Mouse (Mus musculus): ENCODE measurements around the gene Tecpr2. TPM values are rescaled to one million over a fixed set of nuclear protein-coding genes. Genes with fewer than 3 reads are reported as not detected.

Tecpr2 gene
- polyA plus RNA-seq, 1 experiment from 2014 or later, result 7.2 TPM

DNA sequence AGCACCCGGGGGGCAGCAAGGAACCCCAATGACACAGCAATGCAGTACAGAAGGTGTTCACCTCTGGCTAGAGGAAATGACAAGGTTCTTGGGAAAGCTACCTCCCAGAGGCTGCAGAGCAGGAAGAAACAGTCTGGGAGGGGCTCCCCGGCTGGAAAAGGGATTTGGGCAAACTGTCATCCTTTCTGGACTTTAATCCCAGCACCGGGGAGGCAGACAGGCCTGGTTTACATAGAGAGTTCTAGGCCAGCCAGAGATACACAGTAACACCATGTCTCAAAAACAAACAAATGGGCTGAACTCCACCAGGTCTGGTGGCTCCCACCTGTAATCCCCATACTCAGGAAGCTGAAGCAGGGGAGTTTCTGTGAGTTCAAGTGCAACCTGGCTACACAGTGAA, 104.2 kb downstream of the Tecpr2 start:
- Histone ChIP-seq H3K4me3 (ENCODE audit: low read depth, low read length) (no peak overlapping the region), H3K27ac (ENCODE audit: low read depth, low read length) (no peak overlapping the region), H3K9ac (replicated peaks; ENCODE audit: low read depth, low read length) (no peak overlapping the region), H3K9me3 (ENCODE audit: control insufficient read depth, low read length) (no peaks in the 10 kb centered on the region), H3K4me1 (ENCODE audit: control insufficient read depth, insufficient read depth, low read length) (no peaks in the 10 kb centered on the region), H3K36me3 (ENCODE audit: control insufficient read depth, insufficient read depth, low read length) (no peaks in the 10 kb centered on the region), H3K4me2 (ENCODE audit: low read depth, low read length) (no peak overlapping the region), H3K27me3 (ENCODE audit: control insufficient read depth, insufficient read depth, low read length) (no peaks in the 10 kb centered on the region)
- WGBS, result 95% methylated on average over 3 of the region's 3 CpGs
- no peak for ATAC-seq (ENCODE audit: low read depth)

DNA sequence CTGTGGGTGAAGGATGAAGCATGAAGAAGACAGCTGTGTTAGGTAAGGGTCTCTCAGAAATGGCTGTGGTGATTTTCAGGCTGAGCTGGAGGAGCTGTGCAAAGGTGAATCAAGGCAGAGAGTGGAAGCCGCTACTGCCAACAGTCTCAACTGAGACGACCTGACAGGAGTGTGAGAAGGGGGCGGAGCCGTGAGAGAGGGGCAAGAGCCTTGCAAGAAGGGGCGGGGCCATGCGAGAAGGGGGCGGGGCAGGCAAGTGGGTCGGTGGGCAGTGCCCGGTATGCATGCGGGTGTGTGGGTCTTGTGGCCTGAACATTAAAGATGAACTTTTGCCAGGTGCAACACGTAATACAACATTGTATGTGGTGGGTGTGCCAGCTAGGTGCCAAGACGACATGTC, 105.6 kb downstream of the Tecpr2 start:
- ATAC-seq (ENCODE audit: low read depth), result no peak
- Histone ChIP-seq H3K9me3 (ENCODE audit: control insufficient read depth, low read length) (no peaks in the 10 kb centered on the region), H3K9ac (replicated peaks; ENCODE audit: low read depth, low read length) (no peak overlapping the region), H3K4me2 (ENCODE audit: low read depth, low read length) (no peak overlapping the region), H3K4me3 (ENCODE audit: low read depth, low read length) (no peak overlapping the region), H3K4me1 (ENCODE audit: control insufficient read depth, insufficient read depth, low read length) (no peaks in the 10 kb centered on the region), H3K27ac (ENCODE audit: low read depth, low read length) (no peak overlapping the region), H3K27me3 (ENCODE audit: control insufficient read depth, insufficient read depth, low read length) (no peaks in the 10 kb centered on the region), H3K36me3 (ENCODE audit: control insufficient read depth, insufficient read depth, low read length) (no peaks in the 10 kb centered on the region)
- WGBS, result 36% methylated on average over 12 of the region's 12 CpGs

DNA sequence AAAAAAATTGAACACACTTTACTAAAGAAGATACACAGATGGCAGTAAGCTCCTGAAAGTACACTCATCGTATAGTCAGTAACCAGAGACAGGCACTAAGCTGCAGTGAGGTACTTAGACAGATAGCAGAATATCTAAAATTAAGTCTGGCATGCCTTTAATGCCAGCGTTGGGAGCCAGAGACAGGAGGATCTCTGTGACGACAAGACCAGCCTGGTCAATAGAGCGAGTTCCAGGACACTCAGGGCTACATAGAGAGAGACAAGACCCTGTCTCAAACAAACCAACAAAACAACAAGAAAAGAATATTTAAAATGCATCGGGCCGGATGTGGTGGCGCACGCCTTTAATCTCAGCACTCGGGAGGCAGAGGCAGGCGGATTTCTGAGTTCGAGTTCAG, 109.0 kb downstream of the Tecpr2 start:
- Histone ChIP-seq H3K9me3 (ENCODE audit: control insufficient read depth, low read length) (no peaks in the 10 kb centered on the region), H3K9ac (replicated peaks; ENCODE audit: low read depth, low read length) (no peak overlapping the region), H3K4me3 (ENCODE audit: low read depth, low read length) (no peak overlapping the region), H3K36me3 (ENCODE audit: control insufficient read depth, insufficient read depth, low read length) (no peaks in the 10 kb centered on the region), H3K27ac (ENCODE audit: low read depth, low read length) (no peak overlapping the region), H3K4me2 (ENCODE audit: low read depth, low read length) (no peak overlapping the region), H3K4me1 (ENCODE audit: control insufficient read depth, insufficient read depth, low read length) (no peaks in the 10 kb centered on the region), H3K27me3 (ENCODE audit: control insufficient read depth, insufficient read depth, low read length) (no peaks in the 10 kb centered on the region)
- 98% methylated on average over 11 of the region's 11 CpGs for WGBS
- ATAC-seq (ENCODE audit: low read depth), result no peak

DNA sequence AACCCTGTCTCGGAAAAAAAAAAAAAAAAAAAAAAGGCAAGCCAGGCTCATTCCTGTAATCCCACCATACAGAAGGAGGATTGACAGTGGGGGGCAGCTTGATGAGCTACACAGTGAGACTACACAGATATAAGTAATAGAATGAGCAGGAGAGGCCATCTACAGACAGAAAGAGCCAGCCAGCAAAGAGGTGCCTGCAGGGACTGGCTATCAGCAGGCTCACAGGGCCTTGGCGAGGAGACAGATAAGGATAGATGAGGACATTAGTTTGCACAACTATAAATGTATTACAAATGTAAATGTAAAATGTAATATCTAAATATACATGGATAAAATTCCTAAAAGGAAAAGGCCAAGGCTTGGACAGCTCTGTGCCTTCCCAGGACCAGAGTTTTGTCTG, 110.8 kb downstream of the Tecpr2 start:
- H3K9ac ChIP-seq (replicated peaks; ENCODE audit: low read depth, low read length), result no peak overlapping the region
- no peaks in the 10 kb centered on the region for H3K4me1 ChIP-seq (ENCODE audit: control insufficient read depth, insufficient read depth, low read length)
- no peaks in the 10 kb centered on the region for H3K9me3 ChIP-seq (ENCODE audit: control insufficient read depth, low read length)
- no peak overlapping the region for H3K4me3 ChIP-seq (ENCODE audit: low read depth, low read length)
- no peak overlapping the region for H3K4me2 ChIP-seq (ENCODE audit: low read depth, low read length)
- no peaks in the 10 kb centered on the region for H3K27me3 ChIP-seq (ENCODE audit: control insufficient read depth, insufficient read depth, low read length)
- ATAC-seq (ENCODE audit: low read depth), result no peak
- 88% methylated on average over 2 of the region's 2 CpGs for WGBS
- no peak overlapping the region for H3K27ac ChIP-seq (ENCODE audit: low read depth, low read length)
- H3K36me3 ChIP-seq (ENCODE audit: control insufficient read depth, insufficient read depth, low read length), result no peaks in the 10 kb centered on the region

DNA sequence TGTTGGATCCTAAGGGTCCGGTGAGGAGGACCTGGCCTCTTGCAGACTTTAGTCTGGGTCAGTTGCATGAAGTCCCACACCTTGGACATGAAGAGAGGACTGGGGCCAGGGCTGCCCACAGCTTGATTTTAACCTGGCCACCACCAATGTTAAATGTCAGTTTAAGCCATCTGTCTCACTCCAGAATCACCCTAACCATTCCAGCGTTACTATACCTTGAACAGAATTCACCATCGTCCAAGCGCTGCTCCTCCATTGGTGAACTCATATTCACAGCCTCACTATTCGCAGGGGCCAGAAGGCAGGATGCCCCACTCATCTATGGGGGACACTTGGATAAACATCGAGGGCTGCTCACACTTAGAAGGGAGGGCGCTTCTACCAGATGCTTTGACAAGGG, 111.9 kb downstream of the Tecpr2 start:
- H3K4me2 ChIP-seq (ENCODE audit: low read depth, low read length), result no peak overlapping the region
- no peak overlapping the region for H3K27ac ChIP-seq (ENCODE audit: low read depth, low read length)
- no peak for ATAC-seq (ENCODE audit: low read depth)
- WGBS, result 88% methylated on average over 7 of the region's 7 CpGs
- H3K4me1 ChIP-seq (ENCODE audit: control insufficient read depth, insufficient read depth, low read length), result no peaks in the 10 kb centered on the region
- no peaks in the 10 kb centered on the region for H3K27me3 ChIP-seq (ENCODE audit: control insufficient read depth, insufficient read depth, low read length)
- H3K9me3 ChIP-seq (ENCODE audit: control insufficient read depth, low read length), result no peaks in the 10 kb centered on the region
- no peaks in the 10 kb centered on the region for H3K36me3 ChIP-seq (ENCODE audit: control insufficient read depth, insufficient read depth, low read length)
- no peak overlapping the region for H3K4me3 ChIP-seq (ENCODE audit: low read depth, low read length)
- no peak overlapping the region for H3K9ac ChIP-seq (replicated peaks; ENCODE audit: low read depth, low read length)

DNA sequence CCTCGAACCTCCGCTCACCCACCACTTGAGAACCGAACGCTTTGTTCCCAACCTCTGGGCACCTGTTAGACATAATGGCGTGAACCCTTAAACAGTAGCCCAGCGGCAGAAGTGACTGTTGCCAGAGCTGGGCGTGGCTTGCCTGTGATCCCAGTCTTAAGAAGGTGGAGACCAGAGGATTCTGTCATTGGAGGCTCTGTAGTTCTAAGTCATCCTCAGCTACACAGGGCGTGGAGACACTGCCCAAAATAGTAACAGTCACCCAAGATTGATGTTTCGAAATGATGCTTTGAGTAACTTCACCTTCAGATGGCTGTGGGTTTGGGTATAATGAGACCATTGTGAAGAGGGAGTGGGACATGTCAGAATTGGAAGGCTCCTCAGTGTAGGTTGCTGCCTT, 115.1 kb downstream of the Tecpr2 start:
- Histone ChIP-seq H3K4me3 (ENCODE audit: low read depth, low read length) (no peak overlapping the region), H3K9ac (replicated peaks; ENCODE audit: low read depth, low read length) (no peak overlapping the region), H3K9me3 (ENCODE audit: control insufficient read depth, low read length) (no peaks in the 10 kb centered on the region), H3K36me3 (ENCODE audit: control insufficient read depth, insufficient read depth, low read length) (no peaks in the 10 kb centered on the region), H3K27ac (ENCODE audit: low read depth, low read length) (no peak overlapping the region), H3K4me1 (ENCODE audit: control insufficient read depth, insufficient read depth, low read length) (peaks cover 6% of the 10 kb centered on the region), H3K4me2 (ENCODE audit: low read depth, low read length) (no peak overlapping the region), H3K27me3 (ENCODE audit: control insufficient read depth, insufficient read depth, low read length) (no peaks in the 10 kb centered on the region)
- WGBS, result 85% methylated on average over 9 of the region's 9 CpGs
- no peak for ATAC-seq (ENCODE audit: low read depth)

DNA sequence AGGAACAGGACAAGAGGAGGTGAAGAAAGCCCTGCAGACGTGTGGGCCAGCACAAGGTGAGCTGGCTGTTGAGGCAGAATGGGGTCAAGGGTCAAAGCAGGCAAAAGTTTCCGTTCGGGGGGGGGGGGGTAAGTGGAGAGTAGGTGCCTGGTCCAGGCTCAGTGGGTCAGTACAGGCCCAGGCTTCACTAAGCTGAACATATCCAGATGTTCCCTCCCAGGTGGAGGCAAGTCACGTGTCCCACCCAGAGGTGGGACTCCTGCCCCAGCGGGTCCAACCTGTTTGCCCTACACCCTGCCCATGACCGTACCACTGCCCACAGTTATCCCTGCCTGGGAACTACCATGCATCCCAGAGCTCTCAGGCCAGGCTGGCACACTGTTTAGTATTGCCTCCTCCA, 116.7 kb downstream of the Tecpr2 start:
- no peak overlapping the region for H3K4me2 ChIP-seq (ENCODE audit: low read depth, low read length)
- peaks cover 6% of the 10 kb centered on the region for H3K4me1 ChIP-seq (ENCODE audit: control insufficient read depth, insufficient read depth, low read length)
- H3K27me3 ChIP-seq (ENCODE audit: control insufficient read depth, insufficient read depth, low read length), result no peaks in the 10 kb centered on the region
- H3K27ac ChIP-seq (ENCODE audit: low read depth, low read length), result no peak overlapping the region
- no peak overlapping the region for H3K9ac ChIP-seq (replicated peaks; ENCODE audit: low read depth, low read length)
- no peak for ATAC-seq (ENCODE audit: low read depth)
- H3K4me3 ChIP-seq (ENCODE audit: low read depth, low read length), result no peak overlapping the region
- WGBS, result 82% methylated on average over 6 of the region's 6 CpGs
- H3K9me3 ChIP-seq (ENCODE audit: control insufficient read depth, low read length), result no peaks in the 10 kb centered on the region
- no peaks in the 10 kb centered on the region for H3K36me3 ChIP-seq (ENCODE audit: control insufficient read depth, insufficient read depth, low read length)

DNA sequence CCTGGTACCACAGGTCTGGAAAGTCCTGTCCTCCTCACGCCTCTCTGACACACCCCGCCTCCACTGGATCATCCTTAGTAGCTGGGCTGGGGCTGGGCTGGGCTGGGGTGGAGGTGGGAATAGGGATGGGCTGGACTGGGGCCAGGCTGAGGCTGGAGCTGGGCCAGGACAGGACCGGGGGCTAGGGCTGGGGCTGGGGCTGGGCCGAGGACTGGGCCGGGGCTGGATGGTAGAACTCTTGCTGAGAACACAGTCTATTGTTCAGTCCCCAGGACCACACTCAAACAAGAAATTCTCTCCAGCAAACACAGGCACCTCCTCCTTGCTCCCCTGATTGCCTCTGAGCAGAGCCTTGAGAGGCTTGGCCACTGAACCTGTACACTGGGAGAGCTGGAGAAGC, 117.3 kb downstream of the Tecpr2 start:
- Histone ChIP-seq H3K9me3 (ENCODE audit: control insufficient read depth, low read length) (no peaks in the 10 kb centered on the region), H3K36me3 (ENCODE audit: control insufficient read depth, insufficient read depth, low read length) (no peaks in the 10 kb centered on the region), H3K4me1 (ENCODE audit: control insufficient read depth, insufficient read depth, low read length) (peaks cover 6% of the 10 kb centered on the region), H3K9ac (replicated peaks; ENCODE audit: low read depth, low read length) (no peak overlapping the region), H3K4me3 (ENCODE audit: low read depth, low read length) (no peak overlapping the region), H3K27ac (ENCODE audit: low read depth, low read length) (no peak overlapping the region), H3K27me3 (ENCODE audit: control insufficient read depth, insufficient read depth, low read length) (no peaks in the 10 kb centered on the region), H3K4me2 (ENCODE audit: low read depth, low read length) (no peak overlapping the region)
- no peak for ATAC-seq (ENCODE audit: low read depth)
- WGBS, result 65% methylated on average over 5 of the region's 5 CpGs

DNA sequence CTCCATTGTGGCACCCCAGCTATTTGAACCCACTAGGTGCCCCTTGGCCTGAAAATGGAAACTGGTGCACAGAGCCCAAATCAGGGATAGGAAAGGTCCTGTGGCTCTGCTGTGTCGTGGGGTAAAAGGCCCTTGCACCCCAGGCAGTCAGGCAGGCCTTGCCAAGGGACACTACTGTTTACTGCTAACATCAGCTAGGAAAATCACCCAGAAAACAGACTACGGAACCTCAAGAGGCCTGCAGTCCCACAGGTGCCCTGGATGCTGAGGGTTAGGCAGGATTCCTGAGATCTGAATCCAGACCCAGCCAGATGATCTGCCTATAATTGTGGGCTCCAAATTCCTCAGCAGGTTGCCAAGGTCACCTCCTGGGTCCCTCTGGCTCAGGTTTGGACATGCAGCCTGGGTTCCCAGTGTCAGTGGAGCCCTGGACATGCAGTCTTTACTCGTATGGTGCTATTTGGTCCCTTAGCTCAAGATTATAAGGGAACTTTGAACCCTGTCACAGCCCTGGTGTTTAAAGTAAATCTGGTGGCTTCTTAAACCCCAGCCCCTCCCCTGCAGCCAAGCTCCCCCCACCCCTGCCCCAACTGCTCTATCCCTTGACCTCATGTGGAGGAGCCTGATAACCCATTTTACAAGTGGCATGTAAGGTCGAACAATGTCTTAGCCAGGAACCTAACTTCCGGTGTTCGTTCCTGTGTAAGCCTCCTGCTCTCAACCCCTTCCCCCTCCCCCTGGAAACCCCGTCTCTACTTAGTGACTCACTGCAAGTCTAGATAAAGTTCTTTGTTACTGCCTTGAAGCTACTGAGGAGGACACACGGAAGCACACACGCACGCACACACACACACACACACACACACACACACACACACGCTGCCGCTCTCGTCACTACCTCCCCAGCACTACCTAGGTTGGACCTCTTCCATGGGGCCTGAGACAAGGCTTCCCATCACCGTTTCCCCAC, 118.4 kb downstream of the Tecpr2 start:
- no peak overlapping the region for H3K4me3 ChIP-seq (ENCODE audit: low read depth, low read length)
- H3K36me3 ChIP-seq (ENCODE audit: control insufficient read depth, insufficient read depth, low read length), result no peaks in the 10 kb centered on the region
- no peaks in the 10 kb centered on the region for H3K9me3 ChIP-seq (ENCODE audit: control insufficient read depth, low read length)
- no peaks in the 10 kb centered on the region for H3K27me3 ChIP-seq (ENCODE audit: control insufficient read depth, insufficient read depth, low read length)
- no peak overlapping the region for H3K27ac ChIP-seq (ENCODE audit: low read depth, low read length)
- WGBS, result 79% methylated on average over 14 of the region's 14 CpGs
- H3K9ac ChIP-seq (replicated peaks; ENCODE audit: low read depth, low read length), result no peak overlapping the region
- ATAC-seq (ENCODE audit: low read depth), result no peak
- H3K4me1 ChIP-seq (ENCODE audit: control insufficient read depth, insufficient read depth, low read length), result peaks cover 6% of the 10 kb centered on the region
- H3K4me2 ChIP-seq (ENCODE audit: low read depth, low read length), result no peak overlapping the region

Measured in neural tube, embryonic 14.5 days (tissue).